Mouse (Mus musculus) limb, embryonic 14.5 days (tissue): ENCODE measurements around the gene Snf8. TPM values are rescaled to one million over a fixed set of nuclear protein-coding genes. Genes with fewer than 3 reads are reported as not detected.

ENCODE experiments used
- ATAC-seq: fragments of 200-750 bp; cut with Nextera tagmentation; 2 replicates; pipeline ENCODE4 v1.8.0; 2017; ENCODE audit warnings: low read depth, moderate number of reproducible peaks, moderate TSS enrichment; ENCODE audit not compliant: low FRiP score
- DNase-seq: peaks from one replicate; pipeline ENCODE4 v3.0.0-alpha.2; 2015; ENCODE audit warnings: low spot score
- H3K27ac ChIP-seq: fragments of 300-500 bp; sonication (generic); replicated peaks from 2 replicates; pipeline ENCODE4 v1.5.1; 2014; ENCODE audit warnings: low read depth, mild to moderate bottlenecking, low read length, moderate library complexity, mixed read lengths
- H3K27me3 ChIP-seq: fragments of 300-500 bp; sonication (generic); 2 replicates; pipeline ENCODE4 v1.6.1; 2014; ENCODE audit warnings: low read length, mixed read lengths; ENCODE audit not compliant: control insufficient read depth, insufficient read depth
- H3K36me3 ChIP-seq: fragments of 300-500 bp; sonication (generic); 2 replicates; pipeline ENCODE4 v1.6.1; 2014; ENCODE audit warnings: mild to moderate bottlenecking, low read length, moderate library complexity, mixed read lengths; ENCODE audit not compliant: control insufficient read depth, insufficient read depth
- H3K4me1 ChIP-seq: fragments of 300-500 bp; sonication (generic); 2 replicates; pipeline ENCODE4 v1.6.1; 2014; ENCODE audit warnings: antibody characterized with exemption, low read length, mixed read lengths; ENCODE audit not compliant: control insufficient read depth, insufficient read depth
- H3K4me2 ChIP-seq: fragments of 300-500 bp; sonication (generic); replicated peaks from 2 replicates; pipeline ENCODE4 v1.6.1; 2014; ENCODE audit warnings: low read depth, mild to moderate bottlenecking, low read length, moderate library complexity; ENCODE audit not compliant: severe bottlenecking
- H3K4me3 ChIP-seq: fragments of 300-500 bp; sonication (generic); replicated peaks from 2 replicates; pipeline ENCODE4 v1.5.1; 2014; ENCODE audit warnings: low read length
- H3K9ac ChIP-seq: fragments of 300-500 bp; sonication (generic); 2 replicates; pipeline ENCODE4 v1.6.1; 2014; ENCODE audit warnings: mild to moderate bottlenecking, low read depth, low read length, moderate library complexity; ENCODE audit not compliant: severe bottlenecking
- H3K9me3 ChIP-seq: fragments of 300-500 bp; sonication (generic); 2 replicates; pipeline ENCODE4 v1.6.1; 2016; ENCODE audit warnings: low read length; ENCODE audit not compliant: control insufficient read depth
- POLR2A ChIP-seq: fragments of 200-500 bp; IDR thresholded peaks from 2 replicates; pipeline ENCODE4 v1.8.0; 2012; ENCODE audit warnings: inconsistent platforms, mild to moderate bottlenecking, moderate library complexity, borderline replicate concordance; ENCODE audit not compliant: insufficient read depth, insufficient read length; ENCODE audit errors: extremely low read depth
- WGBS: fragments of 180-500 bp; shearing (Covaris S2); extraction: QIAGEN DNeasy Blood & Tissue Kit; methylation state at CpG from one replicate; pipeline ENCODE4 v1.1.7; 2014; 5-methylcytosine and 5-hydroxymethylcytosine counted together
- polyA plus RNA-seq, 2 experiments: library from polyadenylated mRNA; depleted of rRNA in 1 of 2; stranded (reverse) in 1 of 2; unstranded in 1 of 2; fragments of >200 nt; fragmentation: Nextera tagmentation in 1 of 2; extraction: Ambion mirVana in 1 of 2; gene quantifications; 2 replicates each; pipeline versions ENCODE4 v1.2.1 to v1.2.3; 2012 to 2014

Snf8 gene
- polyA plus RNA-seq, 2 experiments, result 40.0 to 41.6 TPM

GRCm38 (mm10) chr11:96020622-96021021, 14.1 kb upstream of the Snf8 start:
- H3K36me3 ChIP-seq, result no peaks in the 10 kb centered on the region
- ATAC-seq, result no peak
- H3K4me3 ChIP-seq, result no peak overlapping the region
- TF ChIP-seq POLR2A, result no peak
- H3K4me1 ChIP-seq, result no peaks in the 10 kb centered on the region
- no peak overlapping the region for H3K9ac ChIP-seq
- no peaks in the 10 kb centered on the region for H3K9me3 ChIP-seq
- no peak for DNase-seq
- H3K27ac ChIP-seq, result no peak overlapping the region
- no peak overlapping the region for H3K4me2 ChIP-seq
- H3K27me3 ChIP-seq, result no peaks in the 10 kb centered on the region
- WGBS, result 66% methylated on average over 4 of the region's 4 CpGs

GRCm38 (mm10) chr11:96028130-96028529, 6.6 kb upstream of the Snf8 start:
- ATAC-seq (no peak), DNase-seq (no peak)
- H3K36me3 ChIP-seq, result no peaks in the 10 kb centered on the region
- H3K9ac ChIP-seq, result no peak overlapping the region
- H3K4me2 ChIP-seq, result no peak overlapping the region
- no peak for TF ChIP-seq POLR2A
- no peak overlapping the region for H3K4me3 ChIP-seq
- no peaks in the 10 kb centered on the region for H3K9me3 ChIP-seq
- H3K27me3 ChIP-seq, result no peaks in the 10 kb centered on the region
- 74% methylated on average over 5 of the region's 5 CpGs for WGBS
- H3K4me1 ChIP-seq, result no peaks in the 10 kb centered on the region
- no peak overlapping the region for H3K27ac ChIP-seq

- H3K4me2 ChIP-seq, result no peak overlapping the region
- H3K27me3 ChIP-seq, result no peaks in the 10 kb centered on the region
- 86% methylated on average over 3 of the region's 3 CpGs for WGBS
- no peak overlapping the region for H3K27ac ChIP-seq
- H3K4me1 ChIP-seq, result peaks cover 8% of the 10 kb centered on the region
- no peak for DNase-seq
- TF ChIP-seq POLR2A, result no peak
- H3K36me3 ChIP-seq, result no peaks in the 10 kb centered on the region
- ATAC-seq, result no peak
- H3K9me3 ChIP-seq, result no peaks in the 10 kb centered on the region
- H3K4me3 ChIP-seq, result no peak overlapping the region
- H3K9ac ChIP-seq, result no peak overlapping the region
These were observed 4.1 kb upstream of the Snf8 start for GRCm38 (mm10) chr11:96030571-96030970.

DNA sequence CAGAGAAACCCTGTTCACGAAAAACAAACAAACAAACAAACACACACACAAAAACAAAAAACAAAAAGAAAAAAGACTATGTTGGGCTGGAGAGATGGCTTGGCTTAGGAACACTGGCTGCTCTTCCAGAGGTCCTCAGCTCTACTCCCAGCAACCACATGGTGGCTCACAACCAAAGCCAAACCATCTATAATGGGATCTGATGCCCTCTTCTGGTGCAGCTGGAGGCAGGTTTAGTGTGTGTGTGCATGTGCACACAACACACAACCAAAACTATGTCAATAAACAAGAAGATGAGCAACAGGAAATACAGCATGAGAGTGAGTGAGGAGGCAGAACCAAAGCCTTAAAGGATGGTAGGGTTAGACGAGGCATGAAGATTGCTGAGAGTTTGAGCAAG, 3.0 kb upstream of the Snf8 start:
- 80% methylated on average over 2 of the region's 2 CpGs for WGBS
- no peak overlapping the region for H3K4me2 ChIP-seq
- no peak overlapping the region for H3K9ac ChIP-seq
- TF ChIP-seq POLR2A, result no peak
- H3K4me3 ChIP-seq, result no peak overlapping the region
- DNase-seq (no peak), ATAC-seq (no peak)
- H3K27me3 ChIP-seq, result no peaks in the 10 kb centered on the region
- H3K4me1 ChIP-seq, result peaks cover 11% of the 10 kb centered on the region
- no peak overlapping the region for H3K27ac ChIP-seq
- H3K36me3 ChIP-seq, result no peaks in the 10 kb centered on the region
- no peaks in the 10 kb centered on the region for H3K9me3 ChIP-seq

- H3K4me2 ChIP-seq, result no peak overlapping the region
- 97% methylated on average over 3 of the region's 3 CpGs for WGBS
- peaks cover 3% of the 10 kb centered on the region; the same call in 1 of the 2 replicates for H3K36me3 ChIP-seq
- DNase-seq (no peak), ATAC-seq (no peak)
- no peak overlapping the region for H3K9ac ChIP-seq
- no peak for TF ChIP-seq POLR2A
- H3K9me3 ChIP-seq, result no peaks in the 10 kb centered on the region
- H3K27me3 ChIP-seq, result no peaks in the 10 kb centered on the region
- H3K4me3 ChIP-seq, result no peak overlapping the region
- H3K4me1 ChIP-seq, result peaks cover 11% of the 10 kb centered on the region
- H3K27ac ChIP-seq, result no peak overlapping the region
These were observed 1.4 kb upstream of the Snf8 start for GRCm38 (mm10) chr11:96033264-96033663.

GRCm38 (mm10) chr11:96034116-96034515, 569 bp upstream of the Snf8 start:
- Histone ChIP-seq H3K9ac (peak overlapping the region; percentile 68; the same call in 1 of the 2 replicates), H3K4me2 (peak overlapping the region; percentile 84), H3K9me3 (no peaks in the 10 kb centered on the region), H3K27me3 (no peaks in the 10 kb centered on the region), H3K4me3 (peak overlapping the region; percentile 65), H3K36me3 (peaks cover 7% of the 10 kb centered on the region), H3K4me1 (peaks cover 11% of the 10 kb centered on the region), H3K27ac (no peak overlapping the region)
- WGBS, result 47% methylated on average over 8 of the region's 8 CpGs
- no peak for DNase-seq
- no peak for ATAC-seq
- no peak for TF ChIP-seq POLR2A
